Mouse (Mus musculus) forebrain, embryonic 16.5 days (tissue): ENCODE data around the gene Gtse1. TPM values are rescaled to one million over a fixed set of nuclear protein-coding genes. Genes with fewer than 3 reads are reported as not detected.

ENCODE experiments used
- polyA plus RNA-seq: library from polyadenylated mRNA; unstranded; fragments of >200 nt; fragmentation: Nextera tagmentation; extraction: Ambion mirVana; gene quantifications from 2 replicates; pipeline ENCODE4 v1.2.1, GENCODE M21; 2015

Gtse1 gene
- polyA plus RNA-seq, 1 experiment from 2014 or later: 12.7 TPM

Other genes with a start within 250 kb of the Gtse1 start
- gene Ppara, start 124.8 kb upstream of the Gtse1 start, polyA plus RNA-seq: 0.90 and 1.6 TPM in 2 replicates
- 24.1 and 27.8 TPM in 2 replicates for gene Cdpf1, start 48.0 kb upstream of the Gtse1 start, polyA plus RNA-seq
- gene Pkdrej, start 38.0 kb upstream of the Gtse1 start, polyA plus RNA-seq: 0.04 TPM in 2 replicates
- 3.6 and 4.2 TPM in 2 replicates for gene Ttc38, start 27.4 kb upstream of the Gtse1 start, polyA plus RNA-seq
- gene Trmu, start 19.6 kb downstream of the Gtse1 start, polyA plus RNA-seq: 51.2 and 59.1 TPM in 2 replicates
- 4.6 and 5.6 TPM in 2 replicates for gene Celsr1, start 174.0 kb downstream of the Gtse1 start, polyA plus RNA-seq
- gene Gramd4, start 197.9 kb downstream of the Gtse1 start, polyA plus RNA-seq: 56.8 and 57.8 TPM in 2 replicates